Comparison of ENCODE assay signal across 8 mouse cellular contexts in genomic region chr11:116127156-116127980, GRCm38 (mm10). TPM values are rescaled to one million over a fixed set of nuclear protein-coding genes. Genes with fewer than 3 reads are reported as not detected.
DNase-seq lines count a peak whose midpoint lies in the region; ATAC-seq and TF ChIP-seq lines count a peak whose summit lies in the region.

Trim47 (minus strand) TSS chr11:116127210.

- peak; percentile 79 for DNase-seq in forebrain, embryonic 11.5 days (ENCODE audit: low spot score)
- DNase-seq in embryonic facial prominence, embryonic 11.5 days (ENCODE audit: low spot score), result peak; percentile 82
- DNase-seq in heart, postnatal 0 days (ENCODE audit: low spot score), result peak; percentile 64
- peak; percentile 89 for DNase-seq in kidney, postnatal 14 days
- DNase-seq in lung, postnatal 36 days, result peak; percentile 86
- no peak for DNase-seq in right cerebral cortex, adult 2 months (ENCODE audit: low spot score in 2 of 2)

- H3K9me3 ChIP-seq in forebrain, embryonic 11.5 days (ENCODE audit: control insufficient read depth, low read length), result no peaks in the 10 kb centered on the region
- no peaks in the 10 kb centered on the region for H3K9me3 ChIP-seq in forebrain, embryonic 16.5 days (ENCODE audit: control insufficient read depth, low read length)
- H3K9me3 ChIP-seq in embryonic facial prominence, embryonic 11.5 days (replicated peaks; ENCODE audit: control insufficient read depth, low read length), result no peaks in the 10 kb centered on the region
- no peaks in the 10 kb centered on the region for H3K9me3 ChIP-seq in heart, postnatal 0 days (replicated peaks; ENCODE audit: control insufficient read depth, low read length)
- H3K9me3 ChIP-seq in stomach, embryonic 15.5 days, result no peaks in the 10 kb centered on the region

- no peak for TF ChIP-seq CTCF in heart, postnatal 0 days (IDR thresholded peaks at IDR 0.05; ENCODE audit: low read depth)

- peak within 1 kb of the TSS; percentile 19; the same call in 1 of the 2 replicates for H3K4me2 ChIP-seq in forebrain, embryonic 11.5 days (ENCODE audit: low read depth, low read length, severe bottlenecking)
- no peak within 1 kb of the TSS for H3K4me2 ChIP-seq in forebrain, embryonic 16.5 days (ENCODE audit: low read length)
- peak within 1 kb of the TSS; percentile 44 for H3K4me2 ChIP-seq in embryonic facial prominence, embryonic 11.5 days (ENCODE audit: low read depth, low read length)
- H3K4me2 ChIP-seq in heart, postnatal 0 days (ENCODE audit: low read depth, low read length), result peak within 1 kb of the TSS; percentile 5; the same call in 1 of the 2 replicates
- peak within 1 kb of the TSS; percentile 42 for H3K4me2 ChIP-seq in stomach, embryonic 15.5 days

- no peak within 1 kb of the TSS for H3K27ac ChIP-seq in forebrain, embryonic 11.5 days (ENCODE audit: low read depth, low read length)
- no peak within 1 kb of the TSS for H3K27ac ChIP-seq in forebrain, embryonic 16.5 days (ENCODE audit: low read length)
- peak within 1 kb of the TSS; percentile 47; the same call in 1 of the 2 replicates for H3K27ac ChIP-seq in embryonic facial prominence, embryonic 11.5 days (replicated peaks; ENCODE audit: low read depth, low read length)
- H3K27ac ChIP-seq in heart, postnatal 0 days (ENCODE audit: low read depth), result no peak within 1 kb of the TSS
- H3K27ac ChIP-seq in stomach, embryonic 15.5 days, result peak within 1 kb of the TSS; percentile 71

- H3K36me3 ChIP-seq in forebrain, embryonic 11.5 days (ENCODE audit: control insufficient read depth, insufficient read depth, low read length), result no peaks in the 10 kb centered on the region
- no peaks in the 10 kb centered on the region; the same call in 1 of the 2 replicates for H3K36me3 ChIP-seq in forebrain, embryonic 16.5 days (ENCODE audit: control insufficient read depth, insufficient read depth)
- H3K36me3 ChIP-seq in embryonic facial prominence, embryonic 11.5 days (replicated peaks; ENCODE audit: control insufficient read depth, insufficient read depth, low read depth, low read length), result peaks cover 5% of the 10 kb centered on the region
- peaks cover 18% of the 10 kb centered on the region for H3K36me3 ChIP-seq in heart, postnatal 0 days (replicated peaks; ENCODE audit: control insufficient read depth, insufficient read depth, low read length)
- peaks cover 25% of the 10 kb centered on the region for H3K36me3 ChIP-seq in stomach, embryonic 15.5 days

- 25% methylated on average over 23 of the region's 23 CpGs for WGBS in forebrain, embryonic 11.5 days
- 25% methylated on average over 23 of the region's 23 CpGs for WGBS in forebrain, embryonic 16.5 days
- WGBS in embryonic facial prominence, embryonic 11.5 days, result 20% methylated on average over 23 of the region's 23 CpGs
- 37% methylated on average over 23 of the region's 23 CpGs for WGBS in heart, postnatal 0 days
- 28% methylated on average over 23 of the region's 23 CpGs for WGBS in stomach, embryonic 15.5 days

- H3K9ac ChIP-seq in forebrain, embryonic 11.5 days (ENCODE audit: low read length), result peak within 1 kb of the TSS; percentile 20; the same call in 1 of the 2 replicates
- H3K9ac ChIP-seq in forebrain, embryonic 16.5 days (replicated peaks; ENCODE audit: low read depth, low read length), result no peak within 1 kb of the TSS
- H3K9ac ChIP-seq in embryonic facial prominence, embryonic 11.5 days (replicated peaks; ENCODE audit: low read length), result peak within 1 kb of the TSS; percentile 39
- no peak within 1 kb of the TSS for H3K9ac ChIP-seq in heart, postnatal 0 days (replicated peaks; ENCODE audit: low read depth, low read length)
- H3K9ac ChIP-seq in stomach, embryonic 15.5 days, result no peak within 1 kb of the TSS

- H3K4me3 ChIP-seq in forebrain, embryonic 11.5 days (ENCODE audit: low read depth, low read length), result no peak within 1 kb of the TSS
- H3K4me3 ChIP-seq in forebrain, embryonic 16.5 days (replicated peaks; ENCODE audit: low read length), result no peak within 1 kb of the TSS
- H3K4me3 ChIP-seq in embryonic facial prominence, embryonic 11.5 days (ENCODE audit: low read depth, low read length), result no peak within 1 kb of the TSS; the same call in 1 of the 2 replicates
- H3K4me3 ChIP-seq in heart, postnatal 0 days (ENCODE audit: low read depth, low read length), result no peak within 1 kb of the TSS
- H3K4me3 ChIP-seq in stomach, embryonic 15.5 days (replicated peaks), result peak within 1 kb of the TSS; percentile 20

- no peaks in the 10 kb centered on the region for H3K27me3 ChIP-seq in forebrain, embryonic 11.5 days (ENCODE audit: control insufficient read depth, insufficient read depth, low read length)
- no peaks in the 10 kb centered on the region for H3K27me3 ChIP-seq in forebrain, embryonic 16.5 days (replicated peaks; ENCODE audit: control insufficient read depth, insufficient read depth, low read length)
- no peaks in the 10 kb centered on the region for H3K27me3 ChIP-seq in embryonic facial prominence, embryonic 11.5 days (ENCODE audit: control insufficient read depth, insufficient read depth, low read length)
- no peaks in the 10 kb centered on the region for H3K27me3 ChIP-seq in heart, postnatal 0 days (ENCODE audit: control insufficient read depth, insufficient read depth, low read length)
- no peaks in the 10 kb centered on the region for H3K27me3 ChIP-seq in stomach, embryonic 15.5 days (replicated peaks)

- no peak for TF ChIP-seq EP300 in heart, postnatal 0 days (IDR thresholded peaks at IDR 0.05; ENCODE audit: low read depth)

- peaks cover 3% of the 10 kb centered on the region; the same call in 1 of the 2 replicates for H3K4me1 ChIP-seq in forebrain, embryonic 11.5 days (replicated peaks; ENCODE audit: control insufficient read depth, insufficient read depth, low read length)
- H3K4me1 ChIP-seq in forebrain, embryonic 16.5 days (replicated peaks; ENCODE audit: control insufficient read depth, insufficient read depth, low read length), result peaks cover 23% of the 10 kb centered on the region
- H3K4me1 ChIP-seq in embryonic facial prominence, embryonic 11.5 days (ENCODE audit: control insufficient read depth, insufficient read depth, low read length), result peaks cover 7% of the 10 kb centered on the region; the same call in 1 of the 2 replicates
- peaks cover 23% of the 10 kb centered on the region; the same call in 1 of the 2 replicates for H3K4me1 ChIP-seq in heart, postnatal 0 days (ENCODE audit: control insufficient read depth, insufficient read depth)
- H3K4me1 ChIP-seq in stomach, embryonic 15.5 days, result peaks cover 33% of the 10 kb centered on the region

- 0 out of 2 replicates have a peak, but pooled peaks have one; percentile 35 for ATAC-seq in forebrain, embryonic 11.5 days (replicated peaks; ENCODE audit: low FRiP score)
- no peak for ATAC-seq in forebrain, embryonic 16.5 days
- ATAC-seq in embryonic facial prominence, embryonic 11.5 days (replicated peaks; ENCODE audit: insufficient number of reproducible peaks, low FRiP score, low TSS enrichment, low read depth), result no peak
- peak; percentile 42; the same call in 1 of the 2 replicates for ATAC-seq in heart, postnatal 0 days (ENCODE audit: insufficient read depth, low read depth)
- ATAC-seq in stomach, embryonic 15.5 days (ENCODE audit: insufficient read depth, low FRiP score, low read depth), result peak; percentile 51; the same call in 1 of the 2 replicates

RNA-seq across cellular contexts. Expression of gene Trim47, which starts in this region (rescaled TPM):
- polyA plus RNA-seq in forebrain, embryonic 11.5 days (2014; fragmentation: Nextera tagmentation; extraction: Ambion mirVana), result 3.4 and 3.8 TPM in 2 replicates
- 6.6 and 8.7 TPM in 2 replicates for polyA plus RNA-seq in forebrain, embryonic 16.5 days (2015; fragmentation: Nextera tagmentation; extraction: Ambion mirVana)
- polyA plus RNA-seq in embryonic facial prominence, embryonic 11.5 days (2014; fragmentation: Nextera tagmentation; extraction: Ambion mirVana), result 3.4 and 4.5 TPM in 2 replicates
- total RNA-seq in heart, postnatal 0 days (2014; rRNA removed; ENCODE audit: low replicate concordance), result 89.0 and 104 TPM in 2 replicates
- polyA plus RNA-seq in heart, postnatal 0 days (2015; fragmentation: Nextera tagmentation; extraction: Ambion mirVana), result 42.8 and 43.9 TPM in 2 replicates
- 27.6 and 30.9 TPM in 2 replicates for polyA plus RNA-seq in stomach, embryonic 15.5 days (2015; fragmentation: Nextera tagmentation; extraction: Ambion mirVana)

Comparison
In these comparisons a context has a peak if more than half of its experiments do, and no peak if none do; other contexts are left out.
1. ATAC-seq: peak in forebrain, embryonic 11.5 days (single experiment), heart, postnatal 0 days (single experiment) and stomach, embryonic 15.5 days (single experiment); none in forebrain, embryonic 16.5 days (single experiment) and embryonic facial prominence, embryonic 11.5 days (single experiment).
2. H3K9ac ChIP-seq: peak in forebrain, embryonic 11.5 days (single experiment) and embryonic facial prominence, embryonic 11.5 days (single experiment); none in forebrain, embryonic 16.5 days (single experiment), heart, postnatal 0 days (single experiment) and stomach, embryonic 15.5 days (single experiment).
3. DNase-seq: peak in forebrain, embryonic 11.5 days (single experiment), embryonic facial prominence, embryonic 11.5 days (single experiment), heart, postnatal 0 days (single experiment), kidney, postnatal 14 days (single experiment) and lung, postnatal 36 days (single experiment); none in right cerebral cortex, adult 2 months (0 of 2).
4. H3K27ac ChIP-seq: peak in embryonic facial prominence, embryonic 11.5 days (single experiment) and stomach, embryonic 15.5 days (single experiment); none in forebrain, embryonic 11.5 days (single experiment), forebrain, embryonic 16.5 days (single experiment) and heart, postnatal 0 days (single experiment).